ENCODE assay signal across 16 mouse cellular contexts in genomic region chr10:80538180-80538579, GRCm38 (mm10). TPM values are rescaled to one million over a fixed set of nuclear protein-coding genes. Genes with fewer than 3 reads are reported as not detected.
DNase-seq lines count a peak whose midpoint lies in the region; ATAC-seq and TF ChIP-seq lines count a peak whose summit lies in the region.
"Had no signal": no experiment of that assay in that cellular context is flagged by ENCODE, and none has a peak within 500 bp of the region (broad histone marks: within the 10 kb centered on the region; RNA-seq: fewer than 3 reads in every experiment).

No protein-coding gene starts in this region.

- TF ChIP-seq RAD21 in CH12.LX (IDR thresholded peaks at IDR 0.05; ENCODE audit: low read depth, low read length) = no peak

- H3K27me3 ChIP-seq in CH12.LX (replicated peaks) = peaks cover 10% of the 10 kb centered on the region
- no peaks in the 10 kb centered on the region for H3K27me3 ChIP-seq in thymus, adult 2 months (ENCODE audit: control insufficient read depth, insufficient read depth, low read length)
- H3K27me3 ChIP-seq in midbrain, embryonic 13.5 days = peaks cover 54% of the 10 kb centered on the region

- in situ Hi-C loops in CH12.LX (cut with MboI; ENCODE audit: low pct_ligation_motif_present, low pct_unique_long_range_greater_than_20kb, low sequenced_read_pairs) = no loop called here

- no peak for TF ChIP-seq CTCF in CH12.LX (conservative IDR thresholded peaks at IDR 0.05 in 1 of 2, IDR thresholded peaks at IDR 0.05 in 1 of 2; ENCODE audit: low read depth in 2 of 2, low read length in 2 of 2)
- TF ChIP-seq CTCF in thymus, adult 2 months (IDR thresholded peaks at IDR 0.05; ENCODE audit: borderline replicate concordance, control insufficient read depth, extremely low read depth, insufficient read depth, low read length, poor library complexity) = no peak

- peaks cover 19 to 28% of the 10 kb centered on the region in 2 experiments for H3K36me3 ChIP-seq in CH12.LX (replicated peaks in 1 of 2; ENCODE audit: control insufficient read depth in 1 of 2, insufficient read depth in 1 of 2, low read length in 1 of 2)
- H3K36me3 ChIP-seq in thymus, adult 2 months (ENCODE audit: control insufficient read depth, insufficient read depth, low read length) = peaks cover 12% of the 10 kb centered on the region
- H3K36me3 ChIP-seq in midbrain, embryonic 13.5 days = peaks cover 24% of the 10 kb centered on the region

- no peak overlapping the region for H3K9ac ChIP-seq in CH12.LX (ENCODE audit: insufficient read depth, low read depth)
- H3K9ac ChIP-seq in midbrain, embryonic 13.5 days (replicated peaks) = no peak overlapping the region
- H3K9ac ChIP-seq: limb, embryonic 12.5 days; midbrain, embryonic 15.5 days had no signal

- H3K4me1 ChIP-seq in CH12.LX (ENCODE audit: control insufficient read depth in 1 of 2, insufficient read depth in 2 of 2) = peaks cover 21 to 40% of the 10 kb centered on the region in 2 experiments
- H3K4me1 ChIP-seq in thymus, adult 2 months (replicated peaks; ENCODE audit: control insufficient read depth, insufficient read depth, low read length) = peaks cover 8% of the 10 kb centered on the region
- peaks cover 7% of the 10 kb centered on the region; the same call in 1 of the 2 replicates for H3K4me1 ChIP-seq in midbrain, embryonic 13.5 days (replicated peaks)

- no peak overlapping the region for H3K27ac ChIP-seq in CH12.LX (ENCODE audit: insufficient read depth, low read depth)
- no peak overlapping the region for H3K27ac ChIP-seq in thymus, adult 2 months (ENCODE audit: control insufficient read depth, insufficient read depth, low read length)
- no peak overlapping the region for H3K27ac ChIP-seq in midbrain, embryonic 13.5 days
- H3K27ac ChIP-seq: heart, embryonic 15.5 days; limb, embryonic 12.5 days; midbrain, embryonic 15.5 days had no signal

- 54% methylated on average over 5 of the region's 5 CpGs for WGBS in thymus, adult 2 months
- WGBS in midbrain, embryonic 13.5 days = 72% methylated on average over 5 of the region's 5 CpGs

- DNase-seq in lung, postnatal 36 days = peak; percentile 21
- no peak for DNase-seq in lung, postnatal 25 days (ENCODE audit: low spot score)
- DNase-seq in CH12.LX (ENCODE audit: extremely low read depth) (peak; percentile 51), adipocyte (ENCODE audit: low spot score) (peak; percentile 63)
- no peak for DNase-seq in thymus, adult 2 months
- DNase-seq: cerebellum, postnatal 14 days; gastrocnemius, postnatal 25 days had no signal

- TF ChIP-seq POLR2A in CH12.LX (IDR thresholded peaks at IDR 0.05; ENCODE audit: low read depth, low read length) = no peak
- TF ChIP-seq POLR2A in thymus, adult 2 months (IDR thresholded peaks at IDR 0.05; ENCODE audit: control insufficient read depth, extremely low read depth, insufficient read depth, low read length, poor library complexity) = no peak

- H3K4me3 ChIP-seq in CH12.LX (replicated peaks in 1 of 3; ENCODE audit: low read depth in 2 of 3, low read length in 2 of 3, poor library complexity in 1 of 3) = no peak overlapping the region
- no peak overlapping the region for H3K4me3 ChIP-seq in thymus, adult 2 months (ENCODE audit: control insufficient read depth, insufficient read depth, low read length)
- no peak overlapping the region for H3K4me3 ChIP-seq in midbrain, embryonic 13.5 days (replicated peaks)
- H3K4me3 ChIP-seq: midbrain, embryonic 15.5 days had no signal

- no peaks in the 10 kb centered on the region for H3K79me2 ChIP-seq in CH12.LX (replicated peaks; ENCODE audit: control insufficient read depth, extremely low read depth, insufficient read depth, poor library complexity, severe bottlenecking)

- no peak for ATAC-seq in megakaryocyte, adult 5-6 weeks (ENCODE audit: poor library complexity, severe bottlenecking)
- ATAC-seq in midbrain, embryonic 13.5 days = no peak

- dilution Hi-C loops in CH12.LX (cut with MboI; ENCODE audit: extremely low pct_ligation_motif_present, extremely low pct_unique_long_range_greater_than_20kb, low sequenced_read_pairs) = no loop called here

- no peak for TF ChIP-seq EP300 in CH12.LX (IDR thresholded peaks at IDR 0.05; ENCODE audit: low read length)

- H3K4me2 ChIP-seq in CH12.LX (ENCODE audit: insufficient read depth, low read depth, poor library complexity, severe bottlenecking) = peak overlapping the region; percentile 82; the same call in 1 of the 2 replicates
- no peak overlapping the region for H3K4me2 ChIP-seq in midbrain, embryonic 13.5 days (replicated peaks)

- no peaks in the 10 kb centered on the region for H3K9me3 ChIP-seq in CH12.LX (replicated peaks; ENCODE audit: low read length)
- H3K9me3 ChIP-seq in midbrain, embryonic 13.5 days = no peaks in the 10 kb centered on the region
- H3K9me3 ChIP-seq: heart, embryonic 15.5 days; hindbrain, embryonic 10.5 days; limb, embryonic 12.5 days; midbrain, embryonic 15.5 days had no signal

TF ChIP-seq in CH12.LX, 34 proteins besides CTCF, POLR2A, EP300 and RAD21:
- TF ChIP-seq TCF12 (IDR thresholded peaks at IDR 0.05; ENCODE audit: low read depth, low read length) (no peak), ETS1 (conservative IDR thresholded peaks at IDR 0.05; ENCODE audit: low read depth, low read length) (peak; percentile 22), USF1 (IDR thresholded peaks at IDR 0.05; ENCODE audit: low read depth, low read length) (peak; percentile 8; the same call in 1 of the 2 replicates), BHLHE40 (IDR thresholded peaks at IDR 0.05; ENCODE audit: low read depth, low read length) (peak; percentile 83), TBP (conservative IDR thresholded peaks at IDR 0.05; ENCODE audit: low read depth, low read length) (no peak)

RNA-seq across cellular contexts. Expression of gene Atp8b3, which starts 0.7 kb away (rescaled TPM):
- total RNA-seq in CH12.LX (2012; rRNA removed) = 0.08 and 0.21 TPM in 2 replicates
- 0.14 and 0.21 TPM in 2 replicates for total RNA-seq in CH12.LX (2014; rRNA removed)
- 0.11 and 0.27 TPM in 2 replicates for polyA plus RNA-seq in CH12.LX (2012; ENCODE audit: insufficient read length, low read depth)
- not detected in 2 replicates for total RNA-seq in megakaryocyte, adult 5-6 weeks (2015)
- total RNA-seq in megakaryocyte, adult 5-6 weeks (2017) = not detected in 2 replicates
- 0.20 and 0.31 TPM in 2 replicates for polyA plus RNA-seq in thymus, adult 2 months (2012; rRNA removed)
- 0.94 and 1.1 TPM in 2 replicates for polyA plus RNA-seq in midbrain, embryonic 13.5 days (2015; fragmentation: Nextera tagmentation; extraction: Ambion mirVana)
- total RNA-seq: gastrocnemius, postnatal 25 days had no signal
- polyA plus RNA-seq: thymus, postnatal 0 days had no signal

RNA-seq across cellular contexts. Expression of gene Rexo1, which starts 23.2 kb away (rescaled TPM):
- 16.5 and 17.7 TPM in 2 replicates for total RNA-seq in CH12.LX (2012; rRNA removed)
- total RNA-seq in CH12.LX (2014; rRNA removed) = 6.3 and 7.0 TPM in 2 replicates
- polyA plus RNA-seq in CH12.LX (2012; ENCODE audit: insufficient read length, low read depth) = 31.6 and 41.9 TPM in 2 replicates
- 35.9 and 41.5 TPM in 2 replicates for total RNA-seq in megakaryocyte, adult 5-6 weeks (2015)
- total RNA-seq in megakaryocyte, adult 5-6 weeks (2017) = 19.4 and 19.9 TPM in 2 replicates
- polyA plus RNA-seq in thymus, adult 2 months (2012; rRNA removed) = 188 and 209 TPM in 2 replicates
- 28.8 and 32.6 TPM in 2 replicates for polyA plus RNA-seq in midbrain, embryonic 13.5 days (2015; fragmentation: Nextera tagmentation; extraction: Ambion mirVana)

RNA-seq across cellular contexts. Expression of gene Klf16, which starts 38.9 kb away (rescaled TPM):
- total RNA-seq in CH12.LX (2012; rRNA removed) = 84.8 and 94.0 TPM in 2 replicates
- 14.1 and 14.5 TPM in 2 replicates for total RNA-seq in CH12.LX (2014; rRNA removed)
- polyA plus RNA-seq in CH12.LX (2012; ENCODE audit: insufficient read length, low read depth) = 30.9 and 38.2 TPM in 2 replicates
- total RNA-seq in megakaryocyte, adult 5-6 weeks (2015) = 2.6 and 3.3 TPM in 2 replicates
- 3.9 and 5.3 TPM in 2 replicates for total RNA-seq in megakaryocyte, adult 5-6 weeks (2017)
- 31.0 and 46.9 TPM in 2 replicates for polyA plus RNA-seq in thymus, adult 2 months (2012; rRNA removed)
- polyA plus RNA-seq in midbrain, embryonic 13.5 days (2015; fragmentation: Nextera tagmentation; extraction: Ambion mirVana) = 3.7 and 4.5 TPM in 2 replicates

RNA-seq across cellular contexts. Expression of gene Onecut3, which starts 43.5 kb away (rescaled TPM):
- total RNA-seq in CH12.LX (2012; rRNA removed) (not detected in 2 replicates), CH12.LX (2014; rRNA removed) (not detected in 2 replicates)
- polyA plus RNA-seq in CH12.LX (2012; ENCODE audit: insufficient read length, low read depth) = not detected in 2 replicates
- total RNA-seq in megakaryocyte, adult 5-6 weeks (2015) = not detected in 2 replicates
- total RNA-seq in megakaryocyte, adult 5-6 weeks (2017) = not detected in 2 replicates
- polyA plus RNA-seq in thymus, adult 2 months (2012; rRNA removed) = 0.03 and 0.10 TPM in 2 replicates
- 2.6 and 3.0 TPM in 2 replicates for polyA plus RNA-seq in midbrain, embryonic 13.5 days (2015; fragmentation: Nextera tagmentation; extraction: Ambion mirVana)
- total RNA-seq: gastrocnemius, postnatal 25 days; left cerebral cortex, adult 8-10 months had no signal
- polyA plus RNA-seq: heart, embryonic 15.5 days; limb, embryonic 12.5 days; lung, embryonic 14.5 days; thymus, postnatal 0 days had no signal

RNA-seq across cellular contexts. Expression of gene Abhd17a, which starts 52.0 kb away (rescaled TPM):
- total RNA-seq in CH12.LX (2012; rRNA removed) (49.1 and 52.8 TPM in 2 replicates), CH12.LX (2014; rRNA removed) (28.0 and 37.2 TPM in 2 replicates)
- polyA plus RNA-seq in CH12.LX (2012; ENCODE audit: insufficient read length, low read depth) = 44.6 and 48.0 TPM in 2 replicates
- 64.8 and 82.1 TPM in 2 replicates for total RNA-seq in megakaryocyte, adult 5-6 weeks (2015)
- total RNA-seq in megakaryocyte, adult 5-6 weeks (2017) = 21.7 and 31.6 TPM in 2 replicates
- 310 and 359 TPM in 2 replicates for polyA plus RNA-seq in thymus, adult 2 months (2012; rRNA removed)
- polyA plus RNA-seq in midbrain, embryonic 13.5 days (2015; fragmentation: Nextera tagmentation; extraction: Ambion mirVana) = 78.5 and 93.4 TPM in 2 replicates

Comparison
In these comparisons a context has a peak if more than half of its experiments do, and no peak if none do; other contexts are left out.
1. DNase-seq: peak in lung, postnatal 36 days (single experiment), CH12.LX (single experiment) and adipocyte (single experiment); none in lung, postnatal 25 days (single experiment) and thymus, adult 2 months (single experiment).